Mouse (Mus musculus) forebrain, embryonic 15.5 days (tissue): Measurements from ENCODE around the gene Rtp1. TPM values are rescaled to one million over a fixed set of nuclear protein-coding genes. Genes with fewer than 3 reads are reported as not detected.

ENCODE experiments used
- polyA plus RNA-seq: library from polyadenylated mRNA; unstranded; fragments of >200 nt; fragmentation: Nextera tagmentation; extraction: Ambion mirVana; gene quantifications from 2 replicates; pipeline ENCODE4 v1.2.1, GENCODE M21; 2015

Gene Rtp1
- polyA plus RNA-seq, 1 experiment from 2014 or later, result 0.05 TPM

Other genes starting within 250 kb of the Rtp1 start
- 53.8 and 55.9 TPM in 2 replicates for gene St6gal1, start 204.4 kb upstream of the Rtp1 start, polyA plus RNA-seq
- 3.8 and 5.5 TPM in 2 replicates for gene Rtp4, start 91.2 kb downstream of the Rtp1 start, polyA plus RNA-seq
- 50.5 and 54.1 TPM in 2 replicates for gene Masp1, start 91.7 kb downstream of the Rtp1 start, polyA plus RNA-seq